Mouse (Mus musculus) lung, postnatal 0 days (tissue): Measurements from ENCODE around the gene Rftn1.

ENCODE experiments used
- CTCF ChIP-seq: IDR thresholded peaks from 2 replicates; pipeline ENCODE4 v1.5.1; 2016; ENCODE audit warnings: antibody characterized with exemption, mild to moderate bottlenecking
- EP300 ChIP-seq: IDR thresholded peaks from 2 replicates; pipeline ENCODE4 v1.6.1; 2016; ENCODE audit warnings: antibody characterized with exemption, mild to moderate bottlenecking, control low read depth

GRCm38 (mm10) chr17:50099378-50099777, 91.1 kb downstream of the Rftn1 start:
- no peak for TF ChIP-seq EP300
- TF ChIP-seq CTCF = no peak
